Mouse (Mus musculus) lung, postnatal 36 days (tissue): ENCODE data around the gene Prune1.
A peak's percentile ranks its signal among the peaks of the same experiment; 100 is the strongest.

ENCODE experiments used
- DNase-seq: peaks from one replicate; pipeline ENCODE4 v3.0.0; 2022; ENCODE audit warnings: mixed read lengths

Prune1 gene

GRCm38 (mm10) chr3:95281216-95282126 is at the start of gene Prune1, which contains the start of gene Mindy1:
Prune1 (minus strand) TSS chr3:95282076.
Mindy1 (plus strand) TSS chr3:95281345.
- DNase-seq = peak; percentile 100

GRCm38 (mm10) chr3:95331528-95331927 is 49.7 kb upstream of the Prune1 start:
- no peak for DNase-seq

- DNase-seq = no peak
Measured at GRCm38 (mm10) chr3:95328803-95329404, 47.0 kb upstream of the Prune1 start.

GRCm38 (mm10) chr3:95324454-95325144 is 42.7 kb upstream of the Prune1 start:
- no peak for DNase-seq

GRCm38 (mm10) chr3:95323429-95323828 is 41.6 kb upstream of the Prune1 start:
- no peak for DNase-seq

GRCm38 (mm10) chr3:95319701-95320625 is 38.1 kb upstream of the Prune1 start:
- DNase-seq = no peak

GRCm38 (mm10) chr3:95319110-95319509 is 37.2 kb upstream of the Prune1 start:
- no peak for DNase-seq

GRCm38 (mm10) chr3:95318548-95318947 is 36.7 kb upstream of the Prune1 start:
- peak; percentile 94 for DNase-seq

- DNase-seq = peak; percentile 91
Measured at GRCm38 (mm10) chr3:95317414-95318080, 35.7 kb upstream of the Prune1 start.

GRCm38 (mm10) chr3:95315844-95316550 is 34.1 kb upstream of the Prune1 start:
- DNase-seq = no peak

GRCm38 (mm10) chr3:95315094-95315843 is 33.4 kb upstream of the Prune1 start:
- DNase-seq = peak; percentile 94

GRCm38 (mm10) chr3:95314486-95315093 is 32.7 kb upstream of the Prune1 start, which contains the start of gene Cers2:
Cers2 (plus strand) TSS chr3:95314791.
- DNase-seq = no peak

GRCm38 (mm10) chr3:95314075-95314474 is 32.2 kb upstream of the Prune1 start:
- no peak for DNase-seq

- no peak for DNase-seq
Measured at GRCm38 (mm10) chr3:95313476-95313875, 31.6 kb upstream of the Prune1 start.

GRCm38 (mm10) chr3:95312623-95313022 is 30.7 kb upstream of the Prune1 start:
- DNase-seq = peak; percentile 75

- DNase-seq = peak; percentile 92
Measured at GRCm38 (mm10) chr3:95310968-95311882, 29.3 kb upstream of the Prune1 start.

GRCm38 (mm10) chr3:95310496-95310895 is 28.6 kb upstream of the Prune1 start:
- DNase-seq = no peak

- DNase-seq = no peak
Measured at GRCm38 (mm10) chr3:95307100-95307499, 25.2 kb upstream of the Prune1 start, which contains the start of gene Anxa9. Anxa9 (minus strand) TSS chr3:95307176.
